Mouse (Mus musculus) liver, embryonic 14.5 days (tissue): ENCODE measurements around the gene Sim1.

Experiments used
- CTCF ChIP-seq: IDR thresholded peaks from 2 replicates; pipeline ENCODE4 v1.5.1; 2016; ENCODE audit warnings: antibody characterized with exemption, low read depth, control low read depth
- EP300 ChIP-seq: IDR thresholded peaks from 2 replicates; pipeline ENCODE4 v1.6.1; 2016; ENCODE audit warnings: antibody characterized with exemption, low read depth

DNA sequence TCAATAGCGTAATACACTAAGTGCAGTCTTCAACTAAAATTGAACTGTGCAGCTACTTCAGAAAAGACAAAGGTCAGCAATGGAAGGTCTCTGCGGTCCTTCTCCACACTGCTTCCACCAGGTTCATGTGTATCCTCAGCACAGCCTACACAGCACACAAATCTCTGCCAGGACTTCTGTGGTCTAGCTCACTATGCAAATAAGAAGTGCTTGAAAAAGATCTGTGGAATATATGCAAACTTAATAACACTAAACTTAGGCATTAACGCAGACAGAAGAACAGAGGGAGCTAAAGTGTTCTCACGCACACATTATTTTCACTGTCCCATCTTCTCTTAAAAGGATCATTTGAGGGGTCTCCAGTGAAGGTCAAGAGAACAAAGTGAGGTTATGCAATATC is 26.4 kb upstream of the Sim1 start:
- no peak for TF ChIP-seq CTCF
- no peak for TF ChIP-seq EP300
